Comparison of ENCODE assay signal across 23 mouse cellular contexts in the genomic region with DNA sequence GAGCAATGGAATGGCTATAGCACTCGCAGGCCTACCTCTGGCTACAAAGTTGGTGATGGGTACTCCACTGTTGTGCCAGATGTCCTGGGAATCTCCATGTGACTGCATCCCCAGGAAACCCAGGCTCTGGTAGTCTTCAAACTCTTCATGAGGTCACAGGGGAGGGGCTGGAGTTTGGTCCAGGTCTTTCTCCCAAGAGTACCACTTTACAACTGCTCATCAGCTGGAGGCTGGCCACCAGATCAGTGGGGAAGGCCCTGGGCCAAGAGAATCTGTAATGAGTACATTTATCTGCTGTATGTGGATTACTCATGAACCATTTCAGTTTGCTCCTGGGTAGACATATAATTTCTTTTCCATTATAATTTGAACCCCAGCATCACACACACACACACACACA.
DNase-seq lines count a peak whose midpoint lies in the region; ATAC-seq lines count a peak whose summit lies in the region.
"Had no signal": no experiment of that assay in that cellular context is flagged by ENCODE, and none has a peak within 500 bp of the region (broad histone marks: within the 10 kb centered on the region; RNA-seq: fewer than 3 reads in every experiment).

No protein-coding gene starts in this region.

- H3K4me3 ChIP-seq in heart, embryonic 12.5 days, result no peak overlapping the region
- H3K4me3 ChIP-seq in intestine, embryonic 15.5 days (replicated peaks), result no peak overlapping the region
- H3K4me3 ChIP-seq: embryonic facial prominence, embryonic 15.5 days; hindbrain, embryonic 10.5 days; liver, embryonic 15.5 days; lung, embryonic 15.5 days; neural tube, embryonic 12.5 days had no signal

- peak; percentile 36 to 45 for DNase-seq in heart, postnatal 10 days
- peak; percentile 65 for DNase-seq in gastrocnemius, adult 18-20 months (ENCODE audit: low spot score)
- DNase-seq in gastrocnemius, adult 8-10 months (ENCODE audit: low spot score in 2 of 2), result peak; percentile 46 to 64
- peak; percentile 12 for DNase-seq in heart, postnatal 25 days (ENCODE audit: low spot score)
- DNase-seq in lung, postnatal 4 days, result no peak
- DNase-seq: adrenal gland, adult 8-10 months; cerebellum, adult 18-20 months; forebrain, postnatal 0 days; layer of hippocampus, postnatal 36 days; lung, postnatal 36 days; midbrain, embryonic 14.5 days; thymus, adult 18-20 months; thymus, postnatal 36 days had no signal

- no peak overlapping the region for H3K27ac ChIP-seq in heart, embryonic 12.5 days (ENCODE audit: poor library complexity, severe bottlenecking)
- H3K27ac ChIP-seq in intestine, embryonic 15.5 days, result no peak overlapping the region
- H3K27ac ChIP-seq: embryonic facial prominence, embryonic 15.5 days; hindbrain, embryonic 10.5 days; hindbrain, postnatal 0 days; liver, embryonic 15.5 days; lung, embryonic 15.5 days; neural tube, embryonic 12.5 days had no signal

- intact Hi-C loops in heart, postnatal 10 days (cut with DNase I), result no loop called here
- intact Hi-C loops in heart, postnatal 25 days (cut with DNase I), result no loop called here

- no peak overlapping the region for H3K4me2 ChIP-seq in heart, embryonic 12.5 days
- H3K4me2 ChIP-seq in intestine, embryonic 15.5 days (replicated peaks), result no peak overlapping the region
- H3K4me2 ChIP-seq: embryonic facial prominence, embryonic 15.5 days; liver, embryonic 15.5 days; lung, embryonic 15.5 days; neural tube, embryonic 12.5 days had no signal

- no peak for ATAC-seq in heart, embryonic 12.5 days (ENCODE audit: insufficient number of reproducible peaks, low FRiP score)
- ATAC-seq in intestine, embryonic 15.5 days, result no peak
- ATAC-seq: activated CD4-positive, CD25-positive, alpha-beta regulatory T cell, adult 4 months; forebrain, postnatal 0 days; hindbrain, postnatal 0 days; intestine, postnatal 0 days had no signal

- H3K36me3 ChIP-seq in heart, embryonic 12.5 days, result peaks cover 9% of the 10 kb centered on the region; the same call in 1 of the 2 replicates
- H3K36me3 ChIP-seq in intestine, embryonic 15.5 days, result no peaks in the 10 kb centered on the region
- H3K36me3 ChIP-seq: liver, embryonic 15.5 days; lung, embryonic 15.5 days; neural tube, embryonic 12.5 days had no signal

- H3K9me3 ChIP-seq in heart, embryonic 12.5 days (replicated peaks), result no peaks in the 10 kb centered on the region; the same call in 1 of the 2 replicates
- H3K9me3 ChIP-seq in intestine, embryonic 15.5 days, result no peaks in the 10 kb centered on the region
- H3K9me3 ChIP-seq: embryonic facial prominence, embryonic 15.5 days; hindbrain, embryonic 10.5 days; liver, embryonic 15.5 days; lung, embryonic 15.5 days; neural tube, embryonic 12.5 days had no signal

- H3K27me3 ChIP-seq in heart, embryonic 12.5 days (replicated peaks), result no peaks in the 10 kb centered on the region
- H3K27me3 ChIP-seq in intestine, embryonic 15.5 days (replicated peaks), result no peaks in the 10 kb centered on the region
- H3K27me3 ChIP-seq: embryonic facial prominence, embryonic 15.5 days; liver, embryonic 15.5 days; lung, embryonic 15.5 days; neural tube, embryonic 12.5 days had no signal

- WGBS in heart, embryonic 12.5 days, result 78% methylated on average over 1 of the region's 1 CpGs
- 98% methylated on average over 1 of the region's 1 CpGs for WGBS in intestine, embryonic 15.5 days

- no peak overlapping the region for H3K9ac ChIP-seq in heart, embryonic 12.5 days
- no peak overlapping the region for H3K9ac ChIP-seq in intestine, embryonic 15.5 days
- H3K9ac ChIP-seq: embryonic facial prominence, embryonic 15.5 days; forebrain, postnatal 0 days; liver, embryonic 15.5 days; lung, embryonic 15.5 days; neural tube, embryonic 12.5 days had no signal

- H3K4me1 ChIP-seq in heart, embryonic 12.5 days (replicated peaks), result peaks cover 26% of the 10 kb centered on the region
- H3K4me1 ChIP-seq in intestine, embryonic 15.5 days (replicated peaks), result no peaks in the 10 kb centered on the region
- H3K4me1 ChIP-seq: liver, embryonic 15.5 days; neural tube, embryonic 12.5 days had no signal

Comparison
In these comparisons a context has a peak if more than half of its experiments do, and no peak if none do; other contexts are left out.
1. DNase-seq: peak in heart, postnatal 10 days (2 of 2), gastrocnemius, adult 18-20 months (single experiment), gastrocnemius, adult 8-10 months (2 of 2) and heart, postnatal 25 days (single experiment); none in lung, postnatal 4 days (0 of 2).